ENCODE assay signal across 8 mouse cellular contexts in genomic region chr14:61647182-61647880, GRCm38 (mm10). TPM values are rescaled to one million over a fixed set of nuclear protein-coding genes. Genes with fewer than 3 reads are reported as not detected.
DNase-seq lines count a peak whose midpoint lies in the region; ATAC-seq lines count a peak whose summit lies in the region.

No protein-coding gene starts in this region.

- H3K4me1 ChIP-seq in embryonic facial prominence, embryonic 14.5 days (ENCODE audit: control insufficient read depth, insufficient read depth, low read length) = no peaks in the 10 kb centered on the region
- peaks cover 0 to 15% of the 10 kb centered on the region in 2 experiments; a peak in 2 of 4 replicates for H3K4me1 ChIP-seq in heart, embryonic 14.5 days (ENCODE audit: control insufficient read depth in 2 of 2, insufficient read depth in 2 of 2, low read length in 2 of 2)
- H3K4me1 ChIP-seq in lung, embryonic 16.5 days (replicated peaks; ENCODE audit: control insufficient read depth, insufficient read depth, low read length) = peaks cover 4% of the 10 kb centered on the region

- H3K9ac ChIP-seq in embryonic facial prominence, embryonic 14.5 days (ENCODE audit: low read depth, low read length) = peak overlapping the region; percentile 96
- H3K9ac ChIP-seq in heart, embryonic 14.5 days (ENCODE audit: low read length) = peak overlapping the region; percentile 98
- H3K9ac ChIP-seq in lung, embryonic 16.5 days (ENCODE audit: low read length) = peak overlapping the region; percentile 97

- ATAC-seq in CD4-positive, CD25-positive, alpha-beta regulatory T cell, adult 4 months = peak; percentile 3
- ATAC-seq in embryonic facial prominence, embryonic 14.5 days (ENCODE audit: low read depth) = no peak
- ATAC-seq in heart, embryonic 14.5 days (ENCODE audit: insufficient number of reproducible peaks, insufficient read depth, low FRiP score, low read depth) = no peak
- no peak for ATAC-seq in lung, embryonic 16.5 days (ENCODE audit: low read depth)

- no peaks in the 10 kb centered on the region for H3K27me3 ChIP-seq in embryonic facial prominence, embryonic 14.5 days (replicated peaks; ENCODE audit: control insufficient read depth, insufficient read depth, low read length)
- no peaks in the 10 kb centered on the region for H3K27me3 ChIP-seq in heart, embryonic 14.5 days (ENCODE audit: control insufficient read depth, insufficient read depth, low read length)
- H3K27me3 ChIP-seq in lung, embryonic 16.5 days (ENCODE audit: control insufficient read depth, insufficient read depth, low read depth, low read length) = no peaks in the 10 kb centered on the region

- H3K4me2 ChIP-seq in embryonic facial prominence, embryonic 14.5 days (ENCODE audit: low read depth, low read length) = peak overlapping the region; percentile 82
- peak overlapping the region; percentile 81 for H3K4me2 ChIP-seq in heart, embryonic 14.5 days (ENCODE audit: low read length)
- H3K4me2 ChIP-seq in lung, embryonic 16.5 days (ENCODE audit: low read depth, low read length) = peak overlapping the region; percentile 55

- H3K36me3 ChIP-seq in embryonic facial prominence, embryonic 14.5 days (ENCODE audit: control insufficient read depth, insufficient read depth, low read length) = no peaks in the 10 kb centered on the region
- no peaks in the 10 kb centered on the region for H3K36me3 ChIP-seq in heart, embryonic 14.5 days (ENCODE audit: control insufficient read depth, insufficient read depth, low read length)
- H3K36me3 ChIP-seq in lung, embryonic 16.5 days (ENCODE audit: control insufficient read depth, insufficient read depth, low read length) = no peaks in the 10 kb centered on the region

- peak overlapping the region; percentile 95 for H3K27ac ChIP-seq in embryonic facial prominence, embryonic 14.5 days (replicated peaks; ENCODE audit: low read depth, low read length)
- H3K27ac ChIP-seq in heart, embryonic 14.5 days (replicated peaks in 1 of 2; ENCODE audit: control insufficient read depth in 1 of 2, insufficient read depth in 1 of 2, low read depth in 2 of 2, low read length in 2 of 2) = peak overlapping the region; percentile 95 to 98
- peak overlapping the region; percentile 98 for H3K27ac ChIP-seq in lung, embryonic 16.5 days (ENCODE audit: low read length)

- H3K4me3 ChIP-seq in embryonic facial prominence, embryonic 14.5 days (ENCODE audit: low read depth, low read length) = peak overlapping the region; percentile 94
- peak overlapping the region; percentile 91 to 94 for H3K4me3 ChIP-seq in heart, embryonic 14.5 days (ENCODE audit: control insufficient read depth in 1 of 2, insufficient read depth in 1 of 2, low read depth in 1 of 2, low read length in 2 of 2)
- peak overlapping the region; percentile 94 for H3K4me3 ChIP-seq in lung, embryonic 16.5 days (ENCODE audit: low read length)

- H3K9me3 ChIP-seq in embryonic facial prominence, embryonic 14.5 days (ENCODE audit: control insufficient read depth, low read length) = no peaks in the 10 kb centered on the region
- H3K9me3 ChIP-seq in heart, embryonic 14.5 days (ENCODE audit: control insufficient read depth, low read length) = no peaks in the 10 kb centered on the region
- no peaks in the 10 kb centered on the region for H3K9me3 ChIP-seq in lung, embryonic 16.5 days (ENCODE audit: control insufficient read depth, low read length)

- peak; percentile 76 for DNase-seq in adrenal gland, postnatal 14 days
- peak; percentile 79 for DNase-seq in embryonic facial prominence, embryonic 14.5 days (ENCODE audit: low spot score)
- peak; percentile 46 for DNase-seq in kidney, postnatal 14 days
- DNase-seq in retina, embryonic 14.5 days (ENCODE audit: low spot score) = peak; percentile 61
- DNase-seq in thymus, postnatal 36 days = peak; percentile 46 to 48

- under 1% methylated on average over 24 of the region's 24 CpGs for WGBS in embryonic facial prominence, embryonic 14.5 days
- under 1% methylated on average over 24 of the region's 24 CpGs for WGBS in heart, embryonic 14.5 days
- WGBS in lung, embryonic 16.5 days = under 1% methylated on average over 24 of the region's 24 CpGs

RNA-seq across cellular contexts. Expression of gene Kcnrg, which starts 40.1 kb away (rescaled TPM):
- polyA plus RNA-seq in CD4-positive, CD25-positive, alpha-beta regulatory T cell, adult 4 months (2017; shearing (Covaris generic)) = 1 to 10 TPM in 1 of 2 experiments, under 1 TPM in 1; 0.52 to 1.0 TPM
- total RNA-seq in adrenal gland, postnatal 14 days (2021) = 0.26 and 0.41 TPM in 2 replicates
- polyA plus RNA-seq in embryonic facial prominence, embryonic 14.5 days (2014; fragmentation: Nextera tagmentation; extraction: Ambion mirVana) = 0.85 and 1.2 TPM in 2 replicates
- polyA plus RNA-seq in heart, embryonic 14.5 days (2014; fragmentation: Nextera tagmentation; extraction: Ambion mirVana) = 0.51 and 0.74 TPM in 2 replicates
- polyA plus RNA-seq in lung, embryonic 16.5 days (2015; fragmentation: Nextera tagmentation; extraction: Ambion mirVana) = 1.4 and 2.6 TPM in 2 replicates

RNA-seq across cellular contexts. Expression of gene Trim13, which starts 49.3 kb away (rescaled TPM):
- polyA plus RNA-seq in CD4-positive, CD25-positive, alpha-beta regulatory T cell, adult 4 months (2017; shearing (Covaris generic)) = 1 to 10 TPM; 8.9 TPM
- total RNA-seq in adrenal gland, postnatal 14 days (2021) = 7.6 and 7.7 TPM in 2 replicates
- 22.3 and 23.9 TPM in 2 replicates for polyA plus RNA-seq in embryonic facial prominence, embryonic 14.5 days (2014; fragmentation: Nextera tagmentation; extraction: Ambion mirVana)
- polyA plus RNA-seq in heart, embryonic 14.5 days (2014; fragmentation: Nextera tagmentation; extraction: Ambion mirVana) = 12.6 and 16.3 TPM in 2 replicates
- polyA plus RNA-seq in lung, embryonic 16.5 days (2015; fragmentation: Nextera tagmentation; extraction: Ambion mirVana) = 16.8 TPM in 2 replicates
